ENCODE assay signal across 18 mouse cellular contexts in genomic region chr10:41538986-41539385, GRCm38 (mm10). TPM values are rescaled to one million over a fixed set of nuclear protein-coding genes. Genes with fewer than 3 reads are reported as not detected.
"Had no signal": no experiment of that assay in that cellular context is flagged by ENCODE, and none has a peak within 500 bp of the region (broad histone marks: within the 10 kb centered on the region; RNA-seq: fewer than 3 reads in every experiment).

No protein-coding gene starts in this region.

- H3K9me3 ChIP-seq: neural tube, embryonic 13.5 days; neural tube, embryonic 15.5 days; stomach, embryonic 15.5 days had no signal

- H3K27ac ChIP-seq: neural tube, embryonic 13.5 days; neural tube, embryonic 15.5 days; stomach, embryonic 15.5 days; stomach, postnatal 0 days had no signal

- H3K4me1 ChIP-seq: neural tube, embryonic 15.5 days; stomach, embryonic 15.5 days had no signal

- DNase-seq: retina, postnatal 1 day; right cerebral cortex, adult 18-20 months; right cerebral cortex, postnatal 14 days; right cerebral cortex, postnatal 25 days; right cerebral cortex, postnatal 4 days; spleen, adult 18-20 months; thymus, adult 18-20 months; thymus, adult 2 months; thymus, postnatal 14 days; thymus, postnatal 25 days; thymus, postnatal 36 days; thymus, postnatal 4 days had no signal

- H3K9ac ChIP-seq: neural tube, embryonic 13.5 days; neural tube, embryonic 15.5 days; stomach, embryonic 15.5 days had no signal

- H3K27me3 ChIP-seq: neural tube, embryonic 13.5 days; neural tube, embryonic 15.5 days; stomach, embryonic 15.5 days had no signal

- H3K4me2 ChIP-seq: neural tube, embryonic 13.5 days; neural tube, embryonic 15.5 days; stomach, embryonic 15.5 days had no signal

- H3K4me3 ChIP-seq: neural tube, embryonic 13.5 days; neural tube, embryonic 15.5 days; stomach, embryonic 15.5 days had no signal

RNA-seq across cellular contexts. Expression of gene Ppil6, which starts 48.7 kb away (rescaled TPM):
- total RNA-seq: neutrophil, adult 5-6 weeks had no signal
- polyA plus RNA-seq: spleen, adult 2 months had no signal
